In genomic region chr11:53605609-53606008, GRCm38 (mm10) we compare ENCODE assay signal across 13 mouse cellular contexts. TPM values are rescaled to one million over a fixed set of nuclear protein-coding genes. Genes with fewer than 3 reads are reported as not detected.
DNase-seq lines count a peak whose midpoint lies in the region; ATAC-seq lines count a peak whose summit lies in the region.
"Had no signal": no experiment of that assay in that cellular context is flagged by ENCODE, and none has a peak within 500 bp of the region (broad histone marks: within the 10 kb centered on the region; RNA-seq: fewer than 3 reads in every experiment).

No protein-coding gene starts in this region.

- WGBS in heart, embryonic 10.5 days = 3% methylated on average over 12 of the region's 12 CpGs

- no peaks in the 10 kb centered on the region for H3K9me3 ChIP-seq in heart, embryonic 10.5 days

- H3K36me3 ChIP-seq in heart, embryonic 10.5 days = peaks cover 8% of the 10 kb centered on the region

- intact Hi-C loops in heart, postnatal 14 days (cut with DNase I) = no loop called here
- intact Hi-C loops in gastrocnemius, postnatal 14 days (cut with DNase I; ENCODE audit: low total_unique reads) = no loop called here

- no peak for DNase-seq in heart, embryonic 10.5 days (ENCODE audit: low spot score)
- no peak for DNase-seq in heart, postnatal 14 days
- peak; percentile 8 for DNase-seq in lung, postnatal 25 days (ENCODE audit: low spot score)
- DNase-seq in lung, postnatal 10 days = no peak
- DNase-seq in gastrocnemius, postnatal 14 days = no peak
- no peak for DNase-seq in frontal cortex, postnatal 10 days (ENCODE audit: low spot score in 2 of 2)
- DNase-seq: adrenal gland, postnatal 25 days; cerebellum, adult 9-11 months had no signal

- H3K27me3 ChIP-seq in heart, embryonic 10.5 days (ENCODE audit: insufficient read depth, poor library complexity, severe bottlenecking) = no peaks in the 10 kb centered on the region

- H3K4me1 ChIP-seq in heart, embryonic 10.5 days = peaks cover 15% of the 10 kb centered on the region

- ATAC-seq in common myeloid progenitor, adult 5-6 weeks (replicated peaks; ENCODE audit: low read depth, poor library complexity, severe bottlenecking) = peak; percentile 30; the same call in 1 of the 2 replicates
- ATAC-seq in megakaryocyte progenitor cell, adult 5-6 weeks (replicated peaks; ENCODE audit: poor library complexity) = peak; percentile 49

- peak overlapping the region; percentile 33 for H3K4me3 ChIP-seq in heart, embryonic 10.5 days

- H3K27ac ChIP-seq in heart, embryonic 10.5 days = 0 out of 2 replicates have a peak overlapping the region, but pooled peaks have one; percentile 0

RNA-seq across cellular contexts. Expression of gene Il4, which starts 12.9 kb away (rescaled TPM):
- polyA plus RNA-seq in heart, embryonic 10.5 days (2016; fragmentation: Nextera tagmentation; extraction: Ambion mirVana) = 0.39 and 0.72 TPM in 2 replicates
- not detected for total RNA-seq in heart, postnatal 14 days (2021)
- 0.73 TPM in 1 of 2 replicates, not detected in the other for total RNA-seq in common myeloid progenitor, adult 5-6 weeks (2017)
- not detected in 2 replicates for total RNA-seq in megakaryocyte progenitor cell, adult 5-6 weeks (2015)
- total RNA-seq in megakaryocyte progenitor cell, adult 5-6 weeks (2017) = not detected in 2 replicates
- not detected for total RNA-seq in gastrocnemius, postnatal 14 days (2021)
- total RNA-seq: adrenal gland, postnatal 25 days; layer of hippocampus, adult 8-10 months; liver, adult 2 months had no signal

RNA-seq across cellular contexts. Expression of gene Il13, which starts 28.9 kb away (rescaled TPM):
- not detected in 2 replicates for polyA plus RNA-seq in heart, embryonic 10.5 days (2016; fragmentation: Nextera tagmentation; extraction: Ambion mirVana)
- not detected for total RNA-seq in heart, postnatal 14 days (2021)
- 2.1 TPM in 1 of 2 replicates, not detected in the other for total RNA-seq in common myeloid progenitor, adult 5-6 weeks (2017)
- not detected in 2 replicates for total RNA-seq in megakaryocyte progenitor cell, adult 5-6 weeks (2015)
- not detected in 2 replicates for total RNA-seq in megakaryocyte progenitor cell, adult 5-6 weeks (2017)
- not detected for total RNA-seq in gastrocnemius, postnatal 14 days (2021)
- total RNA-seq: adrenal gland, postnatal 25 days; layer of hippocampus, adult 8-10 months; liver, adult 2 months had no signal
- polyA plus RNA-seq: liver, adult 2 months; spleen, adult 2 months had no signal

RNA-seq across cellular contexts. Expression of gene Kif3a, which starts 38.4 kb away (rescaled TPM):
- 32.7 and 47.1 TPM in 2 replicates for polyA plus RNA-seq in heart, embryonic 10.5 days (2016; fragmentation: Nextera tagmentation; extraction: Ambion mirVana)
- 1 to 10 TPM; 9.6 to 9.9 TPM for total RNA-seq in heart, postnatal 14 days (2021)
- total RNA-seq in common myeloid progenitor, adult 5-6 weeks (2017) = 18.9 and 20.0 TPM in 2 replicates
- 3.9 TPM in 2 replicates for total RNA-seq in megakaryocyte progenitor cell, adult 5-6 weeks (2015)
- total RNA-seq in megakaryocyte progenitor cell, adult 5-6 weeks (2017) = 6.2 and 9.1 TPM in 2 replicates
- 1 to 10 TPM; 6.8 to 7.4 TPM for total RNA-seq in gastrocnemius, postnatal 14 days (2021)
